Mouse (Mus musculus): ENCODE measurements around the gene Ly6g6c.
"Not testable (repeated sequence)": the region's sequence is repeated elsewhere in the genome, so short reads cannot be mapped to it uniquely, and the experiment has no call there.

Ly6g6c gene

DNA sequence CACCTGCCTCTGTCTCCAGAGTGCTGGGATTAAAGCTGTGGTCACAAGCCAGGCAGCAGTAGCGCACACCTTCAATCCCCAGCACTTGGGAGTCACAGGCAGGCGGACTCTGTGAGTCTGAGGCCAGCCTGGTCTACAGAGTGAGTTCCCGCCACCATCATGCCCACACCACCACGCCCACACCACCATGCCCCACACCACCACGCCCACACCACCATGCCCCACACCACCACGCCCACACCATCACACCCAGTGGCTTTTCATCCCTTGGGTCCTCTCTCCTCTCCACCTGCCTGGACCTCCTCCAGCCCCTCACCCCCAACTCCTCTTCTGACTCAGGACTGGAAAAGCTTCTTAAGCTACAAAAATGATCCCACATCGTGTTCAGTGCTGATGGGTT, 33.3 kb upstream of the Ly6g6c start:
- no peak for DNase-seq (ENCODE audit: low spot score in 2 of 2)

DNA sequence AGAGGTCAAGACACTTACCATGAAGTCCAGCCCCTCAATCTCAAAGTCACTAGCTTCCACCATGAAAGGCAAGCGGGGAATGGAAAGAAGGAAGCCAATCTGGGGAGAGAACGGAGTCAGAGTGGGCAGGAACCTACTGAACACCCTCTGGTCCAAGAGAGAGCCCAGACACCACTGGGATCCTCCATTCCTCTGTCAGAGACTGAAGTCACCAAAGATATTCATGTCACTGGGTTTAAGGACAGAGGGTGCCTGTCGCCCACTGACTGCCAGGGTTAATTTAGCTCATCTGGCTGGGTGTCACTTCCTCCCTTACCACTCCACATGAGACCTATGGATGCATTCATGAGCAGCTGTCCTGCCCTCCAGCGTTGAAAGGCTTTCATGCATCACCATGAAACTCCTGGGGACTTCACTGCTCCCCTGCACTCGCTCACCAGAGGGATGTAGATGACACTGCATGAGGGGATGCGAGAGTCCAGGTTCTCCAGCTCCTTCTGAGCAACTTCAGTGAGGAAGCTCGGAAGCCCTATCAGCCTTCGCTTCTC, 32.8 kb upstream of the Ly6g6c start:
- no peak for DNase-seq (ENCODE audit: low spot score in 2 of 2)

DNA sequence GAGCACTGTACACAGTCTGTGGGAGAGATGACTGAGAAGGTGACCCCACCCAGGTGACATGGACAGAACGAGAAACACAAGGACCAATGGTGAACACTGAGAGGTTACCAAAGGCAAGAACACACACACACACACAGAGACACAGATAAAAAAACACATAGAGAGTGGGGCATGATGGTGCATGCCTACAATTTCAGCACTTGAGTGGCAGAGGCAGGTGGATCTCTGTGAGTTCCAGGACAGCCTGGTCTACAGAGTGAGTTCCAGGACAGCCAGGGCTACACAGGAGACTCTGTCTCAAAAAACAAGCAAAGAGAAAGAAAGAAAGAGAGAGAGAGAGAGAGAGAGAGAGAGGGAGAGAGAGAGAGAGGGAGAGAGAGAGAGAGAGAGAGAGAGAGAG, 31.5 kb upstream of the Ly6g6c start:
- DNase-seq (ENCODE audit: low spot score in 2 of 2): not testable (repeated sequence)

DNA sequence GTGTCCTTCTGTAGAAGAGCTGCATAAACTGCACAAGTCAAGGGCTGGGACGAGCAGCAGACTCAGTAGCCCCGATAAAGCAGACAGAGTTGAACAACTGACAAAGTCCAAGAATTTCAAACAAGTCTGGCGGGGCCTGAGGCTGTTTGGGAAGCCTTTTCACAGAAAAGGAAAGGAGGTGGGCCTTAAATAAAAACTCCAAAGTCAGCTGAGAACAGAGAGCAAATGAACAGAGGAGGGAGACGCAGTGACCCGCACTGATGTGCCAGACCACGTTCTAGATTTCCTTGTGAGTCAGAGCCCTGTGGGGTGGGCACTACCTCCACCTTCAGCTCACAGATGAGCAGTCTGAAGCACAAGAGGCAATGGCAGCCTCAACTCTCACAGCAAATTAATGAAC, 30.3 kb upstream of the Ly6g6c start:
- DNase-seq (ENCODE audit: low spot score in 2 of 2): no peak

DNA sequence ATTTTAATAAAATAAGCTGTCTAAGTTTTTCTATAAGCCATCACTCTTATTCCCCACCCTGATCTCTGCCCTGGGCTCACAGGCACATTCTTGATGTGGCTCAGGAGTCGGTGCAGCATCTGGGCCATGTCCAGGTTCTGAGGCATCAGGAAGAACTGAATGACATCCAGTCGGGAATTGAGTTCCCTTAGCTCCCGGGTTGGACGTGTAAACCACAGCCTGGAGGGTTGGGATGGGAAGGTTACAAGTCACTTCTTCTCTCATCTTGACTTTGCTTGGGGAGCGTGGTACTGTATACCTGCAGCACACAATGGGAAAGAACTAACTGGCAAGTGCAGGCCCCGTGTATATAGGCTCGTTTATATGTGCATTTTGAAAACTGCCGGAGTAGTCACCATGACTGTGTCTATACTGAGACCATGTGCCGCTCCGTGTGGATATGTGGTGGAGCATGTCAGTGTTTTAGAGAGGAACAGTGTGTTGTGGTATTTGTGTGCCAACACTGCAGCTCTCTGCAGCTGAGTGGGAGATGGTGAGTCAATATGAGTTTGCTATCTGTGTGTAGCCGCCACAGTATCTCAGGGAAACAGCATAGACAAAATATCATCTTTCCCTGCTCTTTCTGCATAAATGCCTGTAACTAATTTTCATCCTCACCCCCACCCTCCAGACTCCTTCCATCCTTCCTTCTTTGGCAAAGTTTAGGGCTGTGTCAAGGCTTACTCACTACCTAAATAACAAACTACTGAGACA, 25.9 kb upstream of the Ly6g6c start:
- DNase-seq (ENCODE audit: low spot score in 2 of 2): peak; percentile 54 to 56

DNA sequence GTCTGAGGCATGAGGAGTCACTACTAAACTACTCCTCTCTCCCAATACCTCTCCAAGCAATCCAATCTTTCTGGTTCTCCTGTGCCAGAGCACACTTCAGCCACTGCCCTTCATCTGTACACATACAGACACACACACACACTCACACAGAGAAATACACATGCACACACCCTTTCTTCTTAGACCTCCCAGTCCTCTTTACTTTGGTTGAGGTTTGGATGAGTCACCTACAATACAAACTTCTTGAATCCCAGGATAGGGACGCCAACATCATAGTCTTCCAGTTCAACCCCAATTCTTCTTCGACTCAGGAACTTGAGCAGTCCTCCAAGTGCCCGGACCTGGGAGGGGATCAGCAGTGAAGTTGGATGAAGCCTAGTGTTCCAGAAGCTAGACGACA, 21.4 kb upstream of the Ly6g6c start:
- no peak for DNase-seq (ENCODE audit: low spot score in 2 of 2)

DNA sequence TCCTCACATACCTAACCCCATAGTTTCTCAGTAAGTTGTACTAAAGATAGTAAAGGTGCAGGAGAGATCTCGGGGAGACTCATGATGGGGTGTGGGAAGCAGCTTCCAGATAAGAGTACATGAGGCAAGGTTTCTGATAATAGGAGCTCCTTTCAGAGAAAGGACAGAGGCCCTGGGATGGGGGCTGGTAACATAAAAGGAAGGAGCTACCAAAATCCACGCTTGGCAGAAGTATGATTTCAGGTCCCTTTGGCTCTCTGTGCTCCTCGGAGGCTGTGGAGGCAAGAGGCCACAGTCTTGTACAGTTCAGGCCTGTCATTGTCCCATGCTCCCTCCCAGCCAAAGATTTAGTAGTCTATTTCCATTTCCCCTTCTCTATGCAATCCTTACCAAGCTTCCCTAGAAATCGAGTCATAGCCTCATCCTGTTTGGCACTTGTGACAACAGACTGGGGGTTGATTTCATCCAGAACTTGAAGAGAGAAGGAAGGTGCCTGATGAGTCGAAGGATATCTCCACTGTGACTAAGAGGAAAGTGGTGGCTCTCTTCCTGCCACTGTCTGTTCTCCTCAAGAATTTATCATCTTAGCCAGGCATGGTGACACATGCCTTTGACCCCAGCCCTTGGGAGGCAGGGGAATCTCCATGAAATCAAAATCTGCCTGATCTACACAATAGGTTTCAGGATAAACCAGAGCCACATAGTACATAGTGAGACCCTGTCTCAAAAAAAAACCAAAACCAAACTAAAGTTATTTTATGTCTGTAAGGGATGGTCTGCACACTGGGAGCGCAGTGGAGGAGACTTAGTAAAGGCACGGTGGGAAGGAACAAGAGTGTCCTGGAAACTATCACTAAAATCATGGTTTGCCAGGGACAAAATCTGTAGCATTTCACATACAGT, 20.0 kb upstream of the Ly6g6c start:
- no peak for DNase-seq (ENCODE audit: low spot score in 2 of 2)

DNA sequence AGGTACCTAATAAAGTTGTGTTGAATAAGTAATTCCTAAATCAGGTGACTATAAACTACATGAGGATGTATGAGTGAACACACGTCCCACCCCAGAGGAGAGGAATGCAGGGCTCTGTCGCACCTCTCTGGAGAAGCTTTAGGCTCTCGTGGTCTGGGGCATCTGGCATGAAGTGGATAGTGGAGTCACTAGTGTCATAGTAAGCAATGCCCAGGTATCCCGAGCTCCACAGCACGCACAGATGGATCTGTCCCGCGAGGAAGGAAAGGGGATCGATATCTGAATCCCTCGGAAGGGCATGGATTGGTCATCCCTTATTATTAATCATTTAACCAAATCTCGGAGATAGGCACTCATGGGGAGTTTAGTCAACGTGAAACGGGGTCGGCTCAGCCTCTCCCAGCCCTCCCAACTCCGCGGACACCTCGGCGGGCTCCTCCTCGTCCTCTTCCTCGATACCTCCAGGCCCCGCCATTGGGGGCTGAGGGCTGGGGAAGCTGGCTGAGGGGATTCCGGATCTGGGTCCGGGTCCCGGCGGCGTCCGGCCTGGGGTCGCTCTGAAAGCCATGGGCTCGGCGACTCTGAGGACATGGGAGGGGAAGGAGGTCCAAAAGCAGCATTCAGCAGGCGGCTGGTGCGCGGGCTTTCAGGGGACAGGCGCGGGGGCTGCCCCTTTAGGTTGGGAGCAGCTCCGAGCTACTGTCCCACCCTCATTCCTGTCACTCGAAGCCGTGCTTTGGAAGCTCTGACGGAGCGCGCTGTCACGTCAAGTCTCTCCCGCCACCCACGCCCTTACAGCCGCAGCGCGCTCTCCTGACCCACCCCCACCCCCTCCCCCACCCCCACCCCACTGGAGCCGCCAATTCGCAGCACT, 19.1 kb upstream of the Ly6g6c start:
- DNase-seq (ENCODE audit: low spot score in 2 of 2): no peak

DNA sequence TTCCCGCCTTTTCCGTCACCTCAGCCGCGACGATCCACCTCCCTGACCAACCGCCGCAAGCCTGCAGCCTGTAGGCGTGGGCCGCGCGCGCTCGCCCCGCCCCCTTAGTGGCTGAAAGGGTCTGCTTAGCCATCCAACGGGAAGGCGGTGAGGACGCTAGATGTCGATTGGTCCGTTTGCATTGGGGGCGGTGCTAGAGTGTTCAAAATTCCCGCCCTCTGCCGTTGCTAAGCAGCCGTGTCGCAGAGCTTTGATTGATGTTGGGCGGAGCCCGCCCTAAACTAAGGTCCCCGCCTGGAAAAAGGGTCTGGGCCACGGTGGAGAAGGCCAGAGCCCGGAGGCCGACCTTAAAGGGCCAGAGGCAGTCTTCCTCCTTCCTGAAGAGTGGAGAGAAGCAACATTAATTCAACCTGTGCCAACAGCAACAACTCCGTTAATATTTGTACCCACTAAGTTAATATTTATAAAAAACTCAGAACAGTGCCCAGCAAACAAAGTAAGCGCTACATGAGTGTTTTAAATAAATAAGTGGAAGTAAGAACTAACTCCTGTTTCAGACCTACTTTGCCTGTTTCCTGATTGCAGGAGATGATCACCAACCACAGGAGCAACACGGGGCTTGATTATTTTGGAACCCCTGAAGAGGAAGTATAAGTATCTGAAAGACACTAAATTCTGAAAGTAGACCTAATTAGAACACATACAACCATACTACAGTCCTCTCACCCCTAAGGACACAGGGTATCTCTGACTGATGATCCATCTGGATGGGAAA, 18.3 kb upstream of the Ly6g6c start, which contains the start of gene Msh5:
Gene Msh5 (minus strand): TSS at position 65 of the 775 bp plus-strand sequence.
- peak; percentile 91 to 92 for DNase-seq (ENCODE audit: low spot score in 2 of 2)

DNA sequence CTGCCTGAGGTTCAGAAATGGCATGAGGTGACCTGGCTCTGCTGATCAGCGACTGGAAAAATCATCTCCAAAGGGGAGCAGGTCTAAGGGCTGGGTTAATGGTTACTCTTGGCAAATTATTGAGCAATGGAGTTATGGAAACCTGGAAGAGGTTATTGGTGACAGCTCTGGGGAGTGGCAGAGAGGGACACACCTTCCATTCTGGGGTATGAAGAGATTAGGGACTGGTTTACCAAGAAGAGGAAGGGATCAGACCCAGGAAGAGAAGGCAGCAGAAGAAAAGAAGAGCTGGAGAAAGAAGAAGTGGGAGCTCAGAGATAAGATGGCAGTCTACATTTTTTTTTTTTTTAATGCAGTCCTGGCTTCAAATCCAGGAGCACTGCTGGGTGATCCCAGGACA, 17.5 kb upstream of the Ly6g6c start:
- DNase-seq (ENCODE audit: low spot score in 2 of 2): no peak

DNA sequence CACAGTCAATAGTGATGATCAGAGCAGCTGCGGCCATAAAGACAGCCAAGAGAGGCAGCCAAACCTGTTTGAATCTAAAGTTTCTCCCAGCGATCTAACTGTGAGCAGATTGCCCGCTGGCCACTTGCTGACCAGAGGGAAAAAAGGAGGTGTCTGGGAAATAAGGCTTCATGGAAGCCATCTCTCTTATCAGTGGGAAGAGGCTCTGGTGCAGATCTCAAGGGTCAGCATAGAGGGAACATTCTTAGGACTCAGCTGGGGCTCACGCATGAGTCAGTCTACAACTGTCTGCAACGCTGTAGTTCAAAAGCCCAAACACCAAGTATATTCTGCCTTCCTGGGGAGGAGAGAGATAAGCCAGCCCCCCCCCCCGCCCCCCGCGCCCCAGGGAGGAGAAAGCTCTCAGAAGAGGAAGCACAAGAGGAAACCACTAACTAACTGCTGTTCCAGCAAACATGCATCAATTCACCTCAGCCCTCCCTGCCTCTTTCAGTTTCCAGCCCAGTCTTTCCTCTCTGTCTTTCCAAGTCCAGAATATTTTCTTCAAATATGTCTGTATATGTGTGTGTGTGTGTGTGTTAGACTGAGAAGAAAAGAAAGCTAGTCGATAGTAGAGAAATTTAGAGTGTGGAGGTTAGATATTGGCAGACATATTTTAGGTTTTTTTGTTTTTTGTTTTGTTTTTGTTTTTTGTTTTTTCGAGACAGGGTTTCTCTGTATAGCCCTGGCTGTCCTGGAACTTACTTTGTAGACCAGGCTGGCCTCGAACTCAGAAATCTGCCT, 16.8 kb upstream of the Ly6g6c start:
- no peak for DNase-seq (ENCODE audit: low spot score in 2 of 2)

DNA sequence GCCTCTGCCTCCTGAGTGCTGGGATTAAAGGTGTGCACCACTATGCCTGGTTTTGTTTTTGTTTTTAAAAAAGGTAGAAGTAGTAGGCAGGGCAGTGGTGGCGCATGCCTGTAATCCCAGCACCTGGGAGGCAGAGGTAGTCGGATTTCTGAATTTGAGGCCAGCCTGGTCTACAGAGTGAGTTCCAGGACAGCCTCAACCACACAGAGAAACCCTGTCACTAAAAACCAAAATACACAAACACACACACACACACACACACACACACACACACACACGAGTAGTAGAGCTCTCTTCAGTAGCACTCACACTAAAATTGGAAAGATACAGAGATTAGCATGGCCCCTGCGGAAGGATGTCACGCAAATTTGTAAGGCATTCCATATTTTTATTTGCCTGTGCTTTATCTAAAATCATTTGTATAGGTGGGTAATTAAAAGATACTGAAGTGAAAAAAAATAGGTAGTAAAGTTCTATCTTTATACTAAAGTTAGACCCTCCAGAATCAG, 16.2 kb upstream of the Ly6g6c start:
- no peak for DNase-seq (ENCODE audit: low spot score in 2 of 2)

DNA sequence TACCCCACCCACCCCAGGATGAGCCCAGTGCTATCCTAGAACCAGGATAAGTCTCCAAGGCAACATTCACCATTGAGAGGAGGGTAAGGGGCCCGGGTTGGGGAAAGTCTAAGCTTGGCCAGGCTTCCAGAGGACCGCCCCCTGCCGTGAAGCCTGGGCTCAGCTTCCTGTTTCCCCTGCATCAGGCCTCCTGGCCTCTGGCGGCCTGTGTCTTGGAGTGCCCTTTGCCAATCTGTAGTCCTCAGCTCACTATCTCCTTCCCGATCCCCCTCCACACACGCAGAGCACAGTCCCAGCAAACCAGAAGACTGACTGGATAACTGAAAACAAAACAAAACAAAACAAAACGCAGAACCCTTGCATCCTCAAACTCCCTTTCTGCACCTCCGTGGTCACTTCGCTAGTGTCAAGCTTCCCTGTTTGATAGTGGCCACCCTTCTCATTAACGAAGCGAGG, 15.6 kb upstream of the Ly6g6c start, which contains the start of gene Clic1:
Gene Clic1 (plus strand): TSS at position 406 of the 456 bp plus-strand sequence.
- DNase-seq (ENCODE audit: low spot score in 2 of 2): no peak

DNA sequence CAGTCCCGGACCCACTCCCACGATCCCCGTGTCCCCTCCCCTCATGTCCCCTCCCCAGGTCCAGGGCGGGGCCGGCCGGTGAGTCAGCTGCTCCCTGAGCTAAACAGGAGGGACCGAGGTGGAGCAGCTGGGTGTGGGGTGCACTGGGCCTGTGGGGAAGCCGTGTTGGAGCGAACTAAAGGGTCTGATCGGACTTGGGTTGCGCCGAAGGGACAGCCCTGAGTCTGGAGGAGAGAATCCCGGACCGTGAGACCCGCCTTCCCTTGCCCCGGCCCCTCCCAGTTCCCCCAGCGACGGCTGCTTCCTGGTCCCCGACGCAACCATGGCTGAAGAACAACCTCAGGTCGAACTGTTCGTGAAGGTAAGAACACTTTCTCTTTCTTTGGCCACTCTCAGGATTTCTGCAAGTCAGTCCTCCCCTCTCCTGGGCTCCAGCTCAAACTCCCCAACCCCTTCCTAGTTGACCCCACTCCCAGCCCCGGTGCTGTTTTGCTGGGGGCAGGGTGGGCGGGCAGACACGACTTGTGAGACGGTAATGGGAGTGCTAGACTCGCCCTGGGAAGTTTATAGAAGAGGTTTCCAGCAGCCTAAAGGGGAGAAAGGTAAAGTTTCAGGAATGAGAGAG, 14.9 kb upstream of the Ly6g6c start:
- DNase-seq (ENCODE audit: low spot score in 2 of 2): no peak

DNA sequence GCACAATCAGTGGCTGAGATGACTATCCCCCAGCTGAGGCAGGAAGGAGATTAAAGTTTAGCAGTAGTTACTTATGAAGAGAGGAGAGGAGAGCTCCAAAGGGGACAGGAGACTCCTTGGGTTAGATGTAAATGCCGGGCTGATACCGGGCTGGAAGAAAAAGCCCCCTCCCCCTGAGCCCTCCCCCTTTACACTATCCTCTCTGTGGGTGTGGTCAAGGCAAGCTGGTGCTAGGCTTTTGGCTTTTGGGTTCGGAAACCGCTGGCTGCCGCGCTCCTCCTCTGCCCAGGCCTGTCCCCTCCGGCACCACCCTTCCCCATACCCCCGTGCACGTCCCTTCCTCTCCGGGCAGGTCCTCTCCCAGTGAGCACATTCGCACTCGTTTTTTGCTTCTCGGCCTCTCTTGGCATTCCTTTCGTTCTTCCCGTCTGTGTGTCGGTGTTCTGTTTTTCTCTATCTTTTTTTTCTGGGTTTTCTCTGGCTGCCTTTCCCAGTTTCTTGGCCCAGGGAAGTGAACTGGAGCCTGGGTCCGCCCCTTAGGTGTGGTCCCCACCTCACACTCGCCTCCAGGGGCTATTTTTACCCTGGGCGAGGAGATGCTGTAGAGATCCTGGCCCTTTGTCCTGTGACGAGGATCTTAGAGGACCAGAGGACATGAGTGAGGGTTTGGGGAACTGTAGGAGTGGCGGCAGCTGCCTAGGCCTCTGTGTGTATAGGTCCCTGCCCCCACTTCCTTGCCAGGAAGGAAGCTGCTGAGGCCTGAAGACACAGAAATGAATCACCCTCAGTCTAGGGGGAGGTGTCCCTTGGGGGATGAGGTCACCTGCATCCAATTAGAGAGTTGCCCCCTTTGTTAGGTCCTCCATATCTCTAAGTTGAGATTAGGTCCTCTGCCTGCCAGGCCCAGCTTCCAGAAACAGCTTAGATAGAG, 13.8 kb upstream of the Ly6g6c start:
- no peak for DNase-seq (ENCODE audit: low spot score in 2 of 2)

DNA sequence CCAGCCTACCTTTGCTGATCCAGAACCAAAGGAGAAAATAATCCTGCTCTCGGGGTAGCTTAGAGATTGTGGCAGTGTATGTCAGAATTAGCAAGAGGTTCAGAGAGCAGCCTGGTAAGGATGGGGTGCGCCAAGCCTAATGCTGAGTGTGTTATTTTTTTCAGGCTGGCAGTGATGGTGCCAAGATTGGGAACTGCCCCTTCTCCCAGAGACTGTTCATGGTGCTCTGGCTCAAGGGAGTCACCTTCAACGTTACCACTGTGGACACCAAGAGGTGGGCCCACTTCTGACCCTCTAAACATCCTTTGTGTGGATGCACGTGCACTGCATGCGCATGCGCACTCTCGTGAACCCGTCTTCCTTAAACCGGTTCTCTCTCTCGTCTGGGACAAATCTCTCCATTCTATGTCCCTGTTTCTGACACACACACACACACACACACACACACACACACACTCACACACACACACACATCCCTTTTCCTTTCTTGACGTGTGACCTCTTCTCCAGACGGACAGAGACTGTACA, 12.9 kb upstream of the Ly6g6c start:
- DNase-seq (ENCODE audit: low spot score in 2 of 2): no peak

DNA sequence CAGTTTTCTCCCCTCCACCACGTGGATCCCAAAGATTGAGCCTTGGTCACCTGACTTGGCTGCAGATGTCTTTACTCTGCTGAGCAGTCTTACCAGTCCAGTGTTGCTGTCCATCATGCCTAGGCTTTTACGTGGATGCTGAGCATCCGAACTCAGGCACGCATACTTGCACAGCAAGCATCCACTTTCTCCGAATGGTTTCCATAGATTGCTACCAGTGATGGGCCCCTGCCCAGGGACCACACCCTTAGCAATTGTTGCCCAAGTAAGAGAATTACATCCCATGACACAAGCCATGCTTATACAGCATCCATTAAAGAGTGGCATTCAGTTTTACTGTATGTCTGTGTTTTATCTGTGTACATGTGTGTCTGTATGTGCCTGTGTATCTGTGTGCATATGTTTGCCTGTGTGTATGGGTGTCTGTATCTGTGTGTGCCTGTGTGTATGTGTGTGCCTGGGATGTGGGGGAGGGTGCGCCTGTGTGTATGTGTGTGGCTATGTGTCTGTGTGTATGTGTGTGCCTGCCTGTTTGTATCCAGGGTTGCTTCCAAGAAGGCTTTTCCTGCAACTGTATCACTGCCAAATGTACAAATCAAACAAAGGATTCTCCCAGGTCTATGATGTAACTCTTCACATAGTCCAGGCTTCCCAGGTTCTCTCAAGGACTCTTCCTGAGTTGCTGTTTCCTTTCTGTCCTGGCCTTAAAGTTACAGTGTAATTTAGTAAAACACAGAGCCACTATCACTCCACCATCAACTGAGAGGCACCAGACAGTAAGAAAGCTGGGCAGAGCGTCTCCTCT, 9.3 kb upstream of the Ly6g6c start:
- DNase-seq (ENCODE audit: low spot score in 2 of 2): no peak

All from right cerebral cortex, adult 2 months (tissue).